Mouse (Mus musculus) forebrain, embryonic 11.5 days (tissue): Measurements from ENCODE around the gene Pde9a. TPM values are rescaled to one million over a fixed set of nuclear protein-coding genes. Genes with fewer than 3 reads are reported as not detected.

Source experiments
- ATAC-seq: fragments of 200-750 bp; cut with Nextera tagmentation; replicated peaks from 2 replicates; pipeline ENCODE4 v1.8.0; 2017; ENCODE audit warnings: moderate TSS enrichment; ENCODE audit not compliant: low FRiP score
- DNase-seq: peaks from one replicate; pipeline ENCODE4 v3.0.0-alpha.2; 2017; ENCODE audit warnings: low spot score
- H3K27ac ChIP-seq: fragments of 300-500 bp; sonication (generic); 2 replicates; pipeline ENCODE4 v1.5.1; 2014; ENCODE audit warnings: low read depth, low read length
- H3K27me3 ChIP-seq: fragments of 300-500 bp; sonication (generic); 2 replicates; pipeline ENCODE4 v1.6.1; 2014; ENCODE audit warnings: mild to moderate bottlenecking, low read length, mixed read lengths; ENCODE audit not compliant: control insufficient read depth, insufficient read depth
- H3K36me3 ChIP-seq: fragments of 300-500 bp; sonication (generic); 2 replicates; pipeline ENCODE4 v1.6.1; 2014; ENCODE audit warnings: mild to moderate bottlenecking, low read length, moderate library complexity, mixed read lengths; ENCODE audit not compliant: control insufficient read depth, insufficient read depth
- H3K4me1 ChIP-seq: fragments of 300-500 bp; sonication (generic); replicated peaks from 2 replicates; pipeline ENCODE4 v1.6.1; 2014; ENCODE audit warnings: low read length, mixed read lengths; ENCODE audit not compliant: control insufficient read depth, insufficient read depth
- H3K4me2 ChIP-seq: fragments of 300-500 bp; sonication (generic); 2 replicates; pipeline ENCODE4 v1.6.1; 2014; ENCODE audit warnings: low read depth, mild to moderate bottlenecking, low read length, moderate library complexity, mixed read lengths; ENCODE audit not compliant: severe bottlenecking
- H3K4me3 ChIP-seq: fragments of 300-500 bp; sonication (generic); 2 replicates; pipeline ENCODE4 v1.5.1; 2014; ENCODE audit warnings: low read depth, low read length
- H3K9ac ChIP-seq: fragments of 300-500 bp; sonication (generic); 2 replicates; pipeline ENCODE4 v1.6.1; 2014; ENCODE audit warnings: low read length
- H3K9me3 ChIP-seq: fragments of 300-500 bp; sonication (generic); 2 replicates; pipeline ENCODE4 v1.6.1; 2016; ENCODE audit warnings: low read length, mixed read lengths; ENCODE audit not compliant: control insufficient read depth
- WGBS: fragments of 180-500 bp; shearing (Covaris S2); extraction: QIAGEN DNeasy Blood & Tissue Kit; methylation state at CpG from one replicate; pipeline ENCODE4 v1.1.7; 2014; 5-methylcytosine and 5-hydroxymethylcytosine counted together
- polyA plus RNA-seq: library from polyadenylated mRNA; unstranded; fragments of >200 nt; fragmentation: Nextera tagmentation; extraction: Ambion mirVana; gene quantifications from 2 replicates; pipeline ENCODE4 v1.2.1, GENCODE M21; 2014

Gene Pde9a
- polyA plus RNA-seq, 1 experiment from 2014 or later = 30.4 TPM

- no peak overlapping the region for H3K4me2 ChIP-seq
- no peak overlapping the region for H3K4me3 ChIP-seq
- H3K27me3 ChIP-seq = no peaks in the 10 kb centered on the region
- DNase-seq = no peak
- H3K4me1 ChIP-seq = no peaks in the 10 kb centered on the region
- H3K27ac ChIP-seq = no peak overlapping the region
- no peak overlapping the region for H3K9ac ChIP-seq
- no peak for ATAC-seq
- H3K9me3 ChIP-seq = no peaks in the 10 kb centered on the region
- no peaks in the 10 kb centered on the region for H3K36me3 ChIP-seq
- 92% methylated on average over 8 of the region's 8 CpGs for WGBS
These were observed 56.5 kb downstream of the Pde9a start for GRCm38 (mm10) chr17:31442513-31442912.

GRCm38 (mm10) chr17:31444251-31444650 lies 58.2 kb downstream of the Pde9a start:
- Histone ChIP-seq H3K9ac (no peak overlapping the region), H3K4me2 (no peak overlapping the region), H3K4me3 (no peak overlapping the region), H3K4me1 (no peaks in the 10 kb centered on the region), H3K27ac (no peak overlapping the region), H3K9me3 (no peaks in the 10 kb centered on the region), H3K27me3 (no peaks in the 10 kb centered on the region), H3K36me3 (no peaks in the 10 kb centered on the region)
- 67% methylated on average over 7 of the region's 7 CpGs for WGBS
- ATAC-seq = no peak
- no peak for DNase-seq

GRCm38 (mm10) chr17:31445061-31445731 lies 59.2 kb downstream of the Pde9a start:
- Histone ChIP-seq H3K4me1 (no peaks in the 10 kb centered on the region), H3K9ac (no peak overlapping the region), H3K9me3 (no peaks in the 10 kb centered on the region), H3K4me2 (no peak overlapping the region), H3K36me3 (no peaks in the 10 kb centered on the region), H3K27me3 (no peaks in the 10 kb centered on the region), H3K27ac (no peak overlapping the region), H3K4me3 (no peak overlapping the region)
- ATAC-seq (no peak), DNase-seq (no peak)
- WGBS = 66% methylated on average over 7 of the region's 7 CpGs

GRCm38 (mm10) chr17:31447766-31448165 lies 61.8 kb downstream of the Pde9a start:
- no peaks in the 10 kb centered on the region; the same call in 1 of the 2 replicates for H3K4me1 ChIP-seq
- no peaks in the 10 kb centered on the region for H3K36me3 ChIP-seq
- no peak for ATAC-seq
- H3K9me3 ChIP-seq = no peaks in the 10 kb centered on the region
- no peaks in the 10 kb centered on the region for H3K27me3 ChIP-seq
- DNase-seq = no peak
- no peak overlapping the region for H3K27ac ChIP-seq
- no peak overlapping the region for H3K4me3 ChIP-seq
- H3K4me2 ChIP-seq = no peak overlapping the region
- 89% methylated on average over 5 of the region's 5 CpGs for WGBS
- H3K9ac ChIP-seq = no peak overlapping the region

- no peak overlapping the region for H3K4me2 ChIP-seq
- WGBS = 78% methylated on average over 1 of the region's 1 CpGs
- no peaks in the 10 kb centered on the region for H3K27me3 ChIP-seq
These were observed 62.5 kb downstream of the Pde9a start for GRCm38 (mm10) chr17:31448519-31448918.

GRCm38 (mm10) chr17:31450206-31450605 lies 64.2 kb downstream of the Pde9a start:
- Histone ChIP-seq H3K4me3 (no peak overlapping the region), H3K36me3 (no peaks in the 10 kb centered on the region), H3K27me3 (no peaks in the 10 kb centered on the region), H3K9ac (no peak overlapping the region), H3K9me3 (no peaks in the 10 kb centered on the region), H3K4me1 (no peaks in the 10 kb centered on the region; the same call in 1 of the 2 replicates), H3K4me2 (no peak overlapping the region), H3K27ac (no peak overlapping the region)
- no peak for DNase-seq
- ATAC-seq = no peak
- WGBS = 78% methylated on average over 3 of the region's 3 CpGs

More at GRCm38 (mm10) chr17:31448519-31448918, 62.5 kb downstream of the Pde9a start:
- Histone ChIP-seq H3K27ac (no peak overlapping the region), H3K36me3 (no peaks in the 10 kb centered on the region), H3K4me3 (no peak overlapping the region), H3K4me1 (no peaks in the 10 kb centered on the region; the same call in 1 of the 2 replicates), H3K9me3 (no peaks in the 10 kb centered on the region), H3K9ac (no peak overlapping the region)
- ATAC-seq (no peak), DNase-seq (no peak)

GRCm38 (mm10) chr17:31451179-31451708 lies 65.2 kb downstream of the Pde9a start:
- Histone ChIP-seq H3K4me3 (no peak overlapping the region), H3K4me2 (no peak overlapping the region), H3K9ac (no peak overlapping the region), H3K4me1 (no peaks in the 10 kb centered on the region; the same call in 1 of the 2 replicates), H3K27me3 (no peaks in the 10 kb centered on the region), H3K9me3 (no peaks in the 10 kb centered on the region), H3K27ac (no peak overlapping the region), H3K36me3 (no peaks in the 10 kb centered on the region)
- ATAC-seq (no peak), DNase-seq (no peak)
- WGBS = 58% methylated on average over 8 of the region's 8 CpGs

GRCm38 (mm10) chr17:31452816-31453215 lies 66.8 kb downstream of the Pde9a start:
- no peaks in the 10 kb centered on the region for H3K27me3 ChIP-seq
- H3K9ac ChIP-seq = no peak overlapping the region
- no peak overlapping the region for H3K4me3 ChIP-seq
- no peaks in the 10 kb centered on the region for H3K9me3 ChIP-seq
- no peak for DNase-seq
- no peak overlapping the region for H3K4me2 ChIP-seq
- no peak overlapping the region for H3K27ac ChIP-seq
- no peaks in the 10 kb centered on the region; the same call in 1 of the 2 replicates for H3K4me1 ChIP-seq
- no peak for ATAC-seq
- H3K36me3 ChIP-seq = no peaks in the 10 kb centered on the region; the same call in 1 of the 2 replicates
- 76% methylated on average over 2 of the region's 2 CpGs for WGBS

- Histone ChIP-seq H3K4me1 (no peaks in the 10 kb centered on the region; the same call in 1 of the 2 replicates), H3K9me3 (no peaks in the 10 kb centered on the region), H3K4me3 (no peak overlapping the region), H3K36me3 (no peaks in the 10 kb centered on the region; the same call in 1 of the 2 replicates), H3K9ac (no peak overlapping the region), H3K4me2 (no peak overlapping the region), H3K27ac (no peak overlapping the region), H3K27me3 (no peaks in the 10 kb centered on the region)
- 89% methylated on average over 3 of the region's 3 CpGs for whole genome bisulfite sequencing
- no peak for DNase-seq
- no peak for ATAC-seq
These were observed 67.5 kb downstream of the Pde9a start for GRCm38 (mm10) chr17:31453476-31453875.
